Mouse (Mus musculus) heart, postnatal 10 days (tissue): ENCODE data around the gene Isg20l2. TPM values are rescaled to one million over a fixed set of nuclear protein-coding genes. Genes with fewer than 3 reads are reported as not detected.

Experiments used
- DNase-seq, 2 experiments: peaks; one replicate each; pipeline ENCODE4 v3.0.0; 2021
- intact Hi-C: fragments of 180-260 bp; cut with DNase I; formaldehyde crosslinking; loops from one replicate; pipeline ENCODE4 v1.15.1; 2025
- total RNA-seq, 2 experiments: library from RNA; stranded (reverse); gene quantifications; 2 replicates each; pipeline ENCODE4 v1.2.3; 2021

Gene Isg20l2
- total RNA-seq, 2 experiments from 2014 or later = 16.2 to 18.9 TPM

GRCm38 (mm10) chr3:87909874-87910273 is 20.2 kb upstream of the Isg20l2 start:
- intact Hi-C loops = no loop called here
- DNase-seq = peak; percentile 20 to 21

DNA sequence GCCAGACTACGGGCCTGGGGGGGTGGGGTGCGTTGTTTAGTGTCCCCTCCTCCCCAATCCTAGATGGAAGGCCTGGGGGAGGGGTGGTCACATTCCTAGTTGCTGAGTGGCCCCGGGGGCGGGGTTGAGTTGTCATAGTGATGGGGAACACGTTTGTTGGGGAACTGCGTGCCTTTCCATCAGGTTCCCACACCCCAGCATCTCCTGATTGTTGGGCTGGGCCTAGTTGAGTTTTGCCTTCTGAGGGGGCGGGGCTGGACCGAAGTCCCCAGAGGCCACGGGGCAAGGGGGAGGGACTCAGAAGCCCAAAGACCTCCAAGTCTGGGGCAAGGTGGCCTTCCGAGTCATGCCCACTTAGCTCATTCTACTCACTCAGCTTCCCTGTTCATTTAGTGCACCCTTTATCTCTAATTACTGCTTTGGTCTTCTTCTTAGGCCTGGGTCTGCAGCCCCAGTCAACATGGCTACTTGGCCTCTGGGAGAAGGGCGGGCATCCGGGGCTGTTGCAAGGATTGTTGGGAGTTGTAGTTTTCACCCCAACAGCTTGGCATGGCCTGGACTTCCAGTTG is 19.5 kb upstream of the Isg20l2 start:
- DNase-seq = peak; percentile 86 to 90
- intact Hi-C loops = no loop called here

- intact Hi-C loops = no loop called here
- DNase-seq = no peak
These were observed 16.6 kb upstream of the Isg20l2 start for GRCm38 (mm10) chr3:87913491-87913890.

DNA sequence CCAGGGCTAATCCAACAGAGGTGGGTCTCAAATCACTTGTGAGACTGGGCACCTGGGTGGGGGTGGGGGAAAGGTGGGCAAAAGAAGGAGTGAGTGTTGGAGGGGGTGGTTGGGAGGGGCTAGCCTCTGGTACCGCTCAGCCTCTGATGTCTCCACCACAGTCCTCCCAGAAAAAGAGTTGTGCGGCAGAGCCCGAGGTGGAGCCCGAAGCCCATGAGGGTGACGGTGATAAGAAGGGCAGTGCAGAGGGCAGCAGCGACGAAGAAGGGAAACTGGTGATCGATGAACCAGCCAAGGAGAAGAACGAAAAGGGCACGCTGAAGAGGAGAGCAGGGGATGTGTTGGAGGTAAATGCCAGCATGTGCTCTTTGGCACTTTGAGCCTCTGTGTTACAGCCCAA is 16.2 kb upstream of the Isg20l2 start:
- intact Hi-C loops = no loop called here
- no peak for DNase-seq

GRCm38 (mm10) chr3:87916990-87917389 is 13.1 kb upstream of the Isg20l2 start:
- intact Hi-C loops = no loop called here

GRCm38 (mm10) chr3:87918551-87918950 is 11.6 kb upstream of the Isg20l2 start:
- intact Hi-C loops = no loop called here
- DNase-seq = no peak

More at GRCm38 (mm10) chr3:87916990-87917389, 13.1 kb upstream of the Isg20l2 start:
- DNase-seq = no peak

DNA sequence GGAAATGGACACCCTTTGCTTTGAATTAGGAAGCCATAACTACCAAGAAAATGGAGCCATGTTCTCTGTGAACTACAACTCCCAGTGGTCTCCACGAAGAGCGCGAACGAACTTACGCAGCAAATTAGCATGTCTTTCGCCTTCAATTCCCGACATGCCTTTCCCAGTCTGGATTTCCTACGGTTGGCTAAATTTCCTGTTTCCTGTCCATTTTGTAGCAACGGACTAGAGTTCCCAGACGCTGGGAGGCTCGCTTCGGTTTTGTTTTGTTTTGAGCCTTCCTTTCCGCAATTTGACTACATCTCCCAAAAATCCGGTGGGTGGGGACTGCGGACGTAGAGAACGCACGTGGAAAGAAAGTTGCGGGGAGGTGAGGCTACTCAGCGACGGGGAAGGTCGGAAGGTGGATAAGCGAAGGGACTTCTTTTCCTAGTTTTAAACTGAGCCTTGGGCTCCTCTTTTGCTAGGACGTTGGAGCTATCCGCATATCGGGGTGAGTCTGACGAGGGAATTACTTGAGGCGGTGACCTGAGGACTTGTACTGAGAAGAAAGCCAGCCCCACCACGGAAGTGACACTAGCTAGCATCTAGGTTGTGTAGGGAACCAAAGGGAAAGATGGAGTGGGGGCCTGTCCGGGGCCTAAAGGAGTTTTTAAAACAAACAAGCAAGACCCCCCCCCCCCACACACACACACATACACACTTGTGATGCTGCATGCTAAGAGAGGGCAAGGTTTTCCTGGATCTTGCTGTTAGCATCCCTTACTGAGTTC is 10.6 kb upstream of the Isg20l2 start, which contains the start of gene Mrpl24:
Gene Mrpl24 (plus strand): TSS at position 171 of the 773 bp plus-strand sequence.
- intact Hi-C loops = no loop called here
- DNase-seq = peak; percentile 88

DNA sequence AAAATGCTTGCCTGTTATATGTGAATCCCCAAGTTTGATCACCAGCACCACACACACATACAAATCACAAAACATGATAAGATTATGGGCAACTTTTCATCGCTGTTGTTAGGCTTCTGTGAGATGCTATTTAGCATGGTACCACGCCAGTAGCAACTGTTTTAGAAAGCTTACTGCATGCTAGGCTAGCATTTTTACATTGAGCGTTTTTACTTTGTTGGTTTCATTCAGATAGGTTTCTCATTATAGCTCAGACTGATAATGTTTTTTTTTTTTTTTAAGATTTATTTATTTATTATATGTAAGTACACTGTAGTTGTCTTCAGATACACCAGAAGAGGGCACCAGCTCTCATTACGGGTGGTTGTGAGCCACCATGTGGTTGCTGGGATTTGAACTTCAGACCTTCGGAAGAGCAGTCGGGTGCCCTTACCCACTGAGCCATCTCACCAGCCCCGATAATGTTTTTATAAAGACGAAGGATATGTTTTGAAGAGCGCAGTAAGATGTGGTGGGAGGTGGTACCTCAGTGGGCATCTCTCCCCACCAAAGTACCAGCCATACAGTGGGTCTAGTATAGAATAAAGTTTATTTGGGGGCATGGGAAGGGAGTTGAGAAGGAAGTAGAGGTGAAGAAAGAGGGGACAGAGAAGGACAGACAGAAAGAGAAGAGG is 9.7 kb upstream of the Isg20l2 start:
- intact Hi-C loops = no loop called here
- DNase-seq = no peak

DNA sequence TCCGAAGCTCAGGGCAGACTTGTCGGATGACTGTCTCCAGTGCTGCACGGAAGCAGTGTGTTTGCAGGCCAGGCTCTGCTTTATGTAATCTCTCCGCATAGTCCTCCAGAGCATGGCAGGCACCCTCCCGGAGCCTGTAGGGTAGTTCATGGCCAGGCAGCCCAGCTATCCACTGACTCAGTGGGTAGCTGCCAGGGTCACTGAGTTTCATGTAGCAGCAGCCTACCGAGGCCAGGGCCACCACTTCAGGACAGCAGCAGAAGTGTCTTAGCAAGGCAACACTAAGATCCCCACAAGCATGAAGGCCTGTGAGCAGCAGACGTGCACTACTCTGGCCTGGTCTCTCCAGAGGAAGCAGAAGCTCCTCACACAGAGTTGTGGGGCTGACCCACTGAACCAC is 5.1 kb upstream of the Isg20l2 start:
- intact Hi-C loops = no loop called here
- no peak for DNase-seq

GRCm38 (mm10) chr3:87927452-87927851 is 2.7 kb upstream of the Isg20l2 start:
- intact Hi-C loops = no loop called here
- DNase-seq = no peak

DNA sequence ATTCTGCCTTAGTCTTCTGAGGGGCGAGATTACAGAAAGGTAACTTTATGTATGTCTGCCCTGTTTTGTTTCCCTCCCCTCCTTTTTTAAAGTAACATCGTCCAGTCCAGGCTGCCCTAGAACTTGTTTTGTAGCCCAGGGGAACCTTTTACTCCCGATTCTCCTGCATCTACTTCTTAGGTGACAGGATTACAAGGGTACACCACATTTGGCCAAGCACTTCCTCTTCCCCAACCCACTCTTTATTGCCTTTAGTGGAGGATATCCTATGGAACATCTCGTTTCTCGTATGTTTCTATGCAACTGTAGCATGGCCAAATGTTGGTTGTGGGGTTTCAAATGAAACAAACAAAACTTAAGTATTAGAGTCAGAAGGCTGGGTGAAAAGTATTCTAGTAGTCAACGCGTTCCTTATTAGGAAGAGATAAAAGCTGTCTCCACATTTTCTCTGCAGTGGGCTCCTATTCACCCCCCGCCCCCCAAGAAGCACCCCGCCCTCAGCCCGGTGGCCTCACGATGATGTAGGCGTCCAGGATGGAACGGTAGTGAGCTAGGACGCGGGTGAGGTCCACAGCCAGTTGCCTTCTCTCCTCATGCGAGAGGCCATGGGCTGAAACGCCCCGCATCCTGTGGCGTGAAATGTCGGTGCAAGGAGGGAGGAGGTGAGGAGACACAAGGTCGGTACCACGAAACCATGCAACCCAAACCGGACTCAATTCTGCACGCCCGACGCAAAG is 605 bp upstream of the Isg20l2 start:
- no peak for DNase-seq
- intact Hi-C loops = no loop called here

GRCm38 (mm10) chr3:87934026-87934425 is 3.9 kb downstream of the Isg20l2 start:
- DNase-seq = no peak
- intact Hi-C loops = loop anchor here (2.0 kb wide), 1 partner anchor 135 kb away; no protein-coding TSS in a partner anchor

DNA sequence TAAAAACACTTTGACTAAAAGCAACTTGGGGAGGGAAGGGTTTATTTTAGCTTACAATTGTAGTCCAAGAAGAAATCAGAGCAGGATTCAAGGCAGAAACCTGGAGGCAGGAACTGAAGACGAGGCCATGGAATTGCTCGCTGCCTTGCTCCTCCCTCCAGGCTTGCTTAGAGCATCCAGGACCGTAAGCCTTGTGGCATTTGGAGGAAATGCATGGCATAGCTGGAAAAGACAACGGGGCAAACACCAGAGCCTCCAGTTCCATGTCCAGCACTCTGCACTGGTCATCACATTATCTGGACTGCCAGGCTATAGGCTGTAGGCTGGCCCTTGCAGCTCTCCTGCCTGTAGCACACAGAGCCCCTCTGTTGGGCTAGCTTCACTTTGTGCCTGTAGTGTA is 4.4 kb downstream of the Isg20l2 start:
- intact Hi-C loops = loop anchor here (2.0 kb wide), 1 partner anchor 134 kb away; no protein-coding TSS in a partner anchor
- DNase-seq = no peak

DNA sequence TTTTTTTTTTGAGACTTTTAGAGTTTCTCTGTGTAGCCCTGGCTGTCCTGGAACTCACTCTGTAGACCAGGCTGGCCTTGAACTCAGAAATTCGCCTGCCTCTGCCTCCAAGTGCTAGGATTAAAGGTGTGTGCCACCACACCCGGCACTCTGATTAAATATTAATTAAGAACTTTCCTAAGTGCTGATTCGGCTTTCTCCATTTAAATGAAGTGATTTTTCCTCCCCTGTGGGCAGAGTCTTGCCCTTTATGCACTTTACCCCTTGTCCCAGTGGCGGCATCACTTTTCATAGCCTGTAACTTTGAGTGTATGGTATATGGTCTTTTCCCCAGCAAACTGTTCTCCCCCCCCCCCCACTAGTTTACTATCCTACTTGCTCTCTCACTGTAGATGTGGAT is 5.1 kb downstream of the Isg20l2 start:
- intact Hi-C loops = loop anchor here (1.0 to 2.0 kb wide), 2 partner anchors 26 to 134 kb away; no protein-coding TSS in a partner anchor
- no peak for DNase-seq

GRCm38 (mm10) chr3:87935776-87936175 is 5.7 kb downstream of the Isg20l2 start:
- intact Hi-C loops = loop anchor here (1.0 to 2.0 kb wide), 3 partner anchors 26 to 133 kb away; no protein-coding TSS in a partner anchor
- DNase-seq = peak; percentile 83 to 91

GRCm38 (mm10) chr3:87940611-87941010 is 10.5 kb downstream of the Isg20l2 start:
- intact Hi-C loops = no loop called here
- DNase-seq = no peak

DNA sequence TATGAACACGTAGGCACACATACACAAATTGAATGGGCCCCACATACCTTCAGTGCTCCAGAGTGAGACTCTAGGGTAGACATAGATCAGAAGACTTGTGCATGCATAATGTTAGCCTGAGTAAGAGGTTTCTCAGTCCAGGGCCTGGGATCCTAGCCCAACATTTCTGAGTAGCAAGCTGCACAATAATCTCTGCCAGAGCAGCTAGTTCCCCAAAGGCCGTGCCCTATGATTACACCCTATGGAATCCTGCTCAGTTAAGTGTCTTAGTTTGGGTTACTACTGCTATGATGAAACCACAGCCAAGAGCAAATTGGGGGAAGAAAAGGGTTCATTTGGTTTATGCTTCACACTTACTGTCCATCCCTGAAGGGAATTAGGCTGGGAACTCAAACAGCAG is 12.4 kb downstream of the Isg20l2 start:
- intact Hi-C loops = loop anchor here (2.0 kb wide), 1 partner anchor 58 kb away; the partner anchor contains the start of gene Bcan
- DNase-seq = no peak

- intact Hi-C loops = loop anchor here (2.0 kb wide), 1 partner anchor 57 kb away; the partner anchor contains the start of gene Bcan
- no peak for DNase-seq
These were observed 13.5 kb downstream of the Isg20l2 start for GRCm38 (mm10) chr3:87943586-87943985.

GRCm38 (mm10) chr3:87944838-87945600 is 14.9 kb downstream of the Isg20l2 start:
- intact Hi-C loops = no loop called here
- peak; percentile 46 to 49 for DNase-seq
